Mouse (Mus musculus) cortical plate, adult 2 months (tissue): ENCODE measurements at regions not wholly inside any gene's neighbourhood (a gene's known extent, or its start where the extent isn't known, plus 50 kb on each side); places are given as distances from the start of the nearest gene placed in this dataset.

Source experiments
- CTCF ChIP-seq: fragments of 200-500 bp; IDR thresholded peaks from 2 replicates; pipeline ENCODE4 v1.5.1; 2011; ENCODE audit warnings: mild to moderate bottlenecking, control low read depth, low read length; ENCODE audit not compliant: insufficient read depth; ENCODE audit errors: extremely low read depth
- POLR2A ChIP-seq: fragments of 200-500 bp; IDR thresholded peaks from 2 replicates; pipeline ENCODE4 v1.6.1; 2011; ENCODE audit warnings: mild to moderate bottlenecking, low read length, control low read depth; ENCODE audit not compliant: insufficient read depth; ENCODE audit errors: extremely low read depth

DNA sequence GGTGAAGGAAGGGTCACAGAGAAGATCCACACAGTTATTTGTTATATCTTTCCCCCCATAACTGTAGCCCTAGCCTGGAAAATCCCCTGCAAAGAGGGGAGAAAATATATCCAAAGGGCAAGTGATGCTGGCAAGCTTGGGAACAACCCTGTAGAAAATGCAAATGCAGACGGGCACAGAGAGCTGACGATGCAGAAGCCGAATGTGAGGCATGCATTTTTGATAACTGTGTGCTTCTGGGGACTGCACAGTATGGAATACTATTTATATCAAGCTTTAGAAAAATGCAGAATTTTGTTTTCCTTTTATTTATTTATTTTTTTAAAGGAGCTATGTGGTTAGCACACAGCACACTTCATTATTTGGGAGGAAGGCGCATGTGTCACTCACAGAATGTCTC, 333.7 kb downstream of the Mycn start:
- TF ChIP-seq POLR2A, result no peak
- no peak for TF ChIP-seq CTCF
